Mouse (Mus musculus): ENCODE results near the gene Olfr1056.
"Not testable (repeated sequence)": the region's sequence is repeated elsewhere in the genome, so short reads cannot be mapped to it uniquely, and the experiment has no call there.

The Olfr1056 gene

GRCm38 (mm10) chr2:86362369-86362768 lies at the start of gene Olfr1056:
Gene Olfr1056, minus strand, starts transcription at chr2:86362469.
- DNase-seq (ENCODE audit: inconsistent ontology term), result no peak

GRCm38 (mm10) chr2:86395114-86395513 lies 32.8 kb upstream of the Olfr1056 start:
- no peak for DNase-seq (ENCODE audit: inconsistent ontology term)

- DNase-seq (ENCODE audit: inconsistent ontology term), result not testable (repeated sequence)
Measured at GRCm38 (mm10) chr2:86388461-86388860, 26.2 kb upstream of the Olfr1056 start, which contains the start of gene Olfr1058. Gene Olfr1058, minus strand, starts transcription at chr2:86388561.

GRCm38 (mm10) chr2:86378293-86378692 lies 16.0 kb upstream of the Olfr1056 start, which contains the start of gene Olfr1057:
Gene Olfr1057, minus strand, starts transcription at chr2:86378393.
- DNase-seq (ENCODE audit: inconsistent ontology term), result no peak

- not testable (repeated sequence) for DNase-seq (ENCODE audit: inconsistent ontology term)
Measured at GRCm38 (mm10) chr2:86366342-86366741, 4.1 kb upstream of the Olfr1056 start.

- not testable (repeated sequence) for DNase-seq (ENCODE audit: inconsistent ontology term)
Measured at GRCm38 (mm10) chr2:86351751-86352150, 10.5 kb downstream of the Olfr1056 start.

GRCm38 (mm10) chr2:86350184-86350583 lies 12.1 kb downstream of the Olfr1056 start, which contains the start of gene Olfr1055:
Gene Olfr1055, minus strand, starts transcription at chr2:86350284.
- DNase-seq (ENCODE audit: inconsistent ontology term), result no peak

- no peak for DNase-seq (ENCODE audit: inconsistent ontology term)
Measured at GRCm38 (mm10) chr2:86335333-86335732, 26.9 kb downstream of the Olfr1056 start, which contains the start of gene Olfr1054. Gene Olfr1054, minus strand, starts transcription at chr2:86335433.

- DNase-seq (ENCODE audit: inconsistent ontology term), result no peak
Measured at GRCm38 (mm10) chr2:86315184-86315583, 47.1 kb downstream of the Olfr1056 start, which contains the start of gene Olfr1053. Gene Olfr1053, minus strand, starts transcription at chr2:86315284.
